Mouse (Mus musculus): ENCODE data around the gene Dgkh. TPM values are rescaled to one million over a fixed set of nuclear protein-coding genes. Genes with fewer than 3 reads are reported as not detected.

The Dgkh gene
- polyA plus RNA-seq, 1 experiment from 2014 or later = 2.2 TPM

DNA sequence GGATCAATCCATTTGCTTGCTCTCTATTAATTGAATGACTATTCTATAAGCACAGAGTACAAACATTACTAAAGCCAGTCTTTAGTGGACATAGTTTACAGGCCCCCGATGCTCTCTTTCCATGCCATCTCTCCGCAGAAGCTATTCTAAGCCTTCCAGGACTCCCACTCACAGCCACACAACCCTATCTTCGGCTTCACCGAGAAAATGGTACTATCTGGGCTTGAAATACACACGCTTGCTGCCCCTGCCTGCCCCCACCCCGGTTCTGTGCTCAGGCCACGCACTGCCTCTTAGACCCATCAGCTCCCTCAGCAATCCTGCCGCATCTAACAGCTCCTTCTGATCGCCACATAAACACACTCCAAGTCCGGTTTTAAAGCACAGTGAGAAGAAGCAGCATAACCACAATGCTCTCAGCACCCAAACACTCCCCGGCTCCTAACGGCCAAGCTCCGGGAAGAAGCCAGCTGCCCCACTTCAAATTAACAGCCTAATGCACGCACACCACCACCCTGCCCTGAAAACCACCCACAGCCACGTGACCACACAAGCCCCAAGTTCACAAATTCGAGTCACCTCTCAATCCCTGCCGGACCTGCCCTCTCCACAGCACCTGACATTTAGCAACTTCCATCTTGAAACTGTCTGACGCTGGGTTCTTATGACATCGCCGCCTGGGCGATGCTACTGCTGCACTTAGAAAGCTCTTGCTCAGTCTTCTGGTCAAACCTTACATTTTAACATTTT, 82.9 kb downstream of the Dgkh start:
- H3K36me3 ChIP-seq = no peaks in the 10 kb centered on the region
- no peak overlapping the region for H3K4me3 ChIP-seq
- WGBS = 66% methylated on average over 21 of the region's 21 CpGs
- H3K9me3 ChIP-seq = no peaks in the 10 kb centered on the region
- no peak overlapping the region for H3K4me2 ChIP-seq
- ATAC-seq (ENCODE audit: borderline replicate concordance, extremely low read depth, low FRiP score, low TSS enrichment) = no peak
- peaks cover 3% of the 10 kb centered on the region; the same call in 1 of the 2 replicates for H3K4me1 ChIP-seq
- H3K9ac ChIP-seq = no peak overlapping the region
- no peak overlapping the region for H3K27ac ChIP-seq
- H3K27me3 ChIP-seq = no peaks in the 10 kb centered on the region

DNA sequence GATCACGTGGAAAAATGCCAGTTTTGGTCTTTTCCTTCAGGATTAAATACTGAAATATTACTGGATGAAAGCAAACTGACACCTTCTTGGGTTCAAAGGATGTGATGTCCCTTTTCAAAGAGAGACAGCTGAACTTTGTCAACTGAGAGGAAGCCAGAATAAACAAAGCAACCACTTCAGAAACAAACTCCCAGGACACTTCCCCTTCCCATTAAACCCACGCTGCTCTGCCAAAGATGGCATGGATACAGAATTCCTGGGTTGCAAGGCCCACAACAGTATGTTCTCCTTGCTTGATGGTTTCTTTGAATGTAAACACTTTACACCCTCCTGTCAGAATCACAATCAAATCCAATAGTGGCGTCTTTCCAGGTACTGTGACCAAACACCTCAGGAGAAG, 87.0 kb downstream of the Dgkh start:
- H3K36me3 ChIP-seq = no peaks in the 10 kb centered on the region
- no peaks in the 10 kb centered on the region for H3K9me3 ChIP-seq
- ATAC-seq (ENCODE audit: borderline replicate concordance, extremely low read depth, low FRiP score, low TSS enrichment) = no peak
- no peaks in the 10 kb centered on the region; the same call in 1 of the 2 replicates for H3K4me1 ChIP-seq
- no peak overlapping the region for H3K9ac ChIP-seq
- no peak overlapping the region for H3K4me2 ChIP-seq
- WGBS = 36% methylated on average over 3 of the region's 3 CpGs
- H3K4me3 ChIP-seq = no peak overlapping the region
- H3K27me3 ChIP-seq = no peaks in the 10 kb centered on the region
- no peak overlapping the region for H3K27ac ChIP-seq

DNA sequence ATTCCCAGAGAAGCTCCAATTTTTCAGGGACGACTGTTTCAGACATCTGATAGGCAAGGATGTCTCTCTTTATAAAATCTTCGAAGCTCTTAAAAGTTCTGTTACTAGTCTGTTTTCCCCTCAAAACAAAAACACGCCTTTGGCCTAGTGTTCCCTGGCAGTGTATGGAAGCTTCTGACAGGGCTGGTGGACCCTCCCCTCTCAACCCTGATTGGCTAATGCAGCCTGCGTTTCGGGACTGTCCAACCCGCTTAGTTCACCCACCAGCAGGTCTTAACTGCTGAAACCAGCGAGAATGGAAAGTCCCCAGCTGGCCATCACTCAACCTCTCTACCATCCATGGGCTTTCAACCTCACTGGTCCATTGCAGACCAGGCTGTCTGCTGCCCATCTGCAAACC, 91.3 kb downstream of the Dgkh start:
- H3K9me3 ChIP-seq = no peaks in the 10 kb centered on the region
- no peak overlapping the region for H3K4me2 ChIP-seq
- no peak for ATAC-seq (ENCODE audit: borderline replicate concordance, extremely low read depth, low FRiP score, low TSS enrichment)
- H3K36me3 ChIP-seq = no peaks in the 10 kb centered on the region
- no peaks in the 10 kb centered on the region for H3K27me3 ChIP-seq
- no peak overlapping the region for H3K9ac ChIP-seq
- no peak overlapping the region for H3K27ac ChIP-seq
- H3K4me1 ChIP-seq = no peaks in the 10 kb centered on the region
- no peak overlapping the region for H3K4me3 ChIP-seq
- 49% methylated on average over 7 of the region's 7 CpGs for WGBS

DNA sequence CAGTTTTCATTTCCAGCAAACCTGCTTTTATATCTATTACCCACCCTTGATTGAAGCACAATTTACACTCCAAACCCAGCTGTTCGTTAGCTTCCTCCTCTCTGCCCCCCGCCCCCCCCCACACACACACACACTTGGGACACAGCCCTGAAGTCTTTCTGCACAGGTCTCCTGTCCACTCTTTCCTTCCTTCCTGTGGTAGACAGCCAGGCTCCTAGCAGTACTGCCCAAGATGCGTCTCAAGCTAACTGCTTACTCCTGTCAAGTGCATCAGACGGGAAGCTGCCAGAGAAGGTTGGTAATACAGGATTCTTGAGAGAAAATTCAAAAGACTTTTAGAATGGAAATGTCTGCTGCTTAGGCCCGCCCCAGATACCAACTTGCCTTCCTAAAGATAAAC, 92.9 kb downstream of the Dgkh start:
- ATAC-seq (ENCODE audit: borderline replicate concordance, extremely low read depth, low FRiP score, low TSS enrichment) = no peak
- 48% methylated on average over 5 of the region's 5 CpGs for WGBS
- Histone ChIP-seq H3K4me2 (no peak overlapping the region), H3K36me3 (no peaks in the 10 kb centered on the region), H3K4me3 (no peak overlapping the region), H3K4me1 (no peaks in the 10 kb centered on the region), H3K9me3 (no peaks in the 10 kb centered on the region), H3K9ac (no peak overlapping the region), H3K27me3 (no peaks in the 10 kb centered on the region), H3K27ac (no peak overlapping the region)

DNA sequence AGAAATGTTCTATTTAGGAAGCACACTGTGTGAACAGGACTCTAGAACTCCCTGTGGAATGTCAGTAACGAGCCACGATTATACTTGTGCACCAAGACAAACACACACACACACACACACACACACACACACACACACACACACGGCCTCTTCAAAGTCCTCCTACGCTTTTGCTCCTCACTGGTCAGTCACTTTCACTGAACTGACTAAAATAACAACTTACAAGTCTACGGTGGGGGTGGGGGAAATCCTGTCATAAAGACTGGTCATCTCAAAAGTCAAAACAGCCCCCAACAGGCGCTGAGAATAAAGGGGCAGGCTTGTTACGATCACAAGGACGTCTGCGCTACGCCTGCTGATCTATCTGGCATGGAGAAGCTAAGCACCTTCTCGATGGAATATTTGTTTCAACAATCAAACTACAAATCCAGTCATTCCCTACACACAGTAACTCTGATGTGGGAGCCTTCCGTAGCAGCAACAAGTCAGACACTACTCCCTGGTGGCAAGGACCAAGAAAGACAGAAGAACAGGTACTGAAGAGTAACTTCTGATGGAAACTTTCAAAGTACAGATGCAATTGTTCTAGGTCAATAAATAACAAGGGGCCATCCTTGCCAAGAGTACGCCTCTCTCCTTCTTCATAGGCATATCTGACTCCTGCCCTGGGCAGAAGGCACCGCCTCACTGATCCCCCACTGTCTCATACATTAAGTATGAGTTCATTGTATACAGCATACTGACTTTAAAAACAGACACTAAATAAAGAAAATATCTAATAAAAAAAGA, 96.8 kb downstream of the Dgkh start:
- no peak for ATAC-seq (ENCODE audit: borderline replicate concordance, extremely low read depth, low FRiP score, low TSS enrichment)
- WGBS = 66% methylated on average over 14 of the region's 14 CpGs
- Histone ChIP-seq H3K27me3 (no peaks in the 10 kb centered on the region), H3K4me2 (no peak overlapping the region), H3K9ac (no peak overlapping the region), H3K9me3 (no peaks in the 10 kb centered on the region), H3K4me1 (no peaks in the 10 kb centered on the region), H3K4me3 (no peak overlapping the region), H3K27ac (no peak overlapping the region), H3K36me3 (no peaks in the 10 kb centered on the region)

DNA sequence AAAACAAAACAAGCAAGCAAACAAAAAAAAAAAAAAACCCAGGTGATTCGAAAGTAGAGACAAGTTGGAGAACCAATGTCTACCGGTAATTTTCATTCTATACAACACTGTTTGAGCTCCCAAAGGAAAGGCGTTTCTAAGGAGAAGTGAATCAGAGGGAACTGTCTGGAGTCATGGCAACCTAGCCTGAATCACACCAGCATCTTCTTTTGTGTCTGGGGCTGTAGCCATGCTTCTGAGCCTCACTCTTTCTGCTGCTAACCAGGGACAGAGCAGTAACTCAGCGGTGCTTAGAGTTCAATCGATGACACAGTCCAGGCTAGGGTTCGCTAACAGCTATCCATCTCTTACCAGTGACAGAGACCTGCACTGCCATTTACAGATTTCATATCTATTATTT, 99.8 kb downstream of the Dgkh start:
- Histone ChIP-seq H3K27ac (no peak overlapping the region), H3K4me3 (no peak overlapping the region), H3K4me1 (no peaks in the 10 kb centered on the region), H3K36me3 (no peaks in the 10 kb centered on the region), H3K27me3 (no peaks in the 10 kb centered on the region), H3K9me3 (no peaks in the 10 kb centered on the region), H3K9ac (no peak overlapping the region), H3K4me2 (no peak overlapping the region)
- 93% methylated on average over 6 of the region's 6 CpGs for WGBS
- no peak for ATAC-seq (ENCODE audit: borderline replicate concordance, extremely low read depth, low FRiP score, low TSS enrichment)

DNA sequence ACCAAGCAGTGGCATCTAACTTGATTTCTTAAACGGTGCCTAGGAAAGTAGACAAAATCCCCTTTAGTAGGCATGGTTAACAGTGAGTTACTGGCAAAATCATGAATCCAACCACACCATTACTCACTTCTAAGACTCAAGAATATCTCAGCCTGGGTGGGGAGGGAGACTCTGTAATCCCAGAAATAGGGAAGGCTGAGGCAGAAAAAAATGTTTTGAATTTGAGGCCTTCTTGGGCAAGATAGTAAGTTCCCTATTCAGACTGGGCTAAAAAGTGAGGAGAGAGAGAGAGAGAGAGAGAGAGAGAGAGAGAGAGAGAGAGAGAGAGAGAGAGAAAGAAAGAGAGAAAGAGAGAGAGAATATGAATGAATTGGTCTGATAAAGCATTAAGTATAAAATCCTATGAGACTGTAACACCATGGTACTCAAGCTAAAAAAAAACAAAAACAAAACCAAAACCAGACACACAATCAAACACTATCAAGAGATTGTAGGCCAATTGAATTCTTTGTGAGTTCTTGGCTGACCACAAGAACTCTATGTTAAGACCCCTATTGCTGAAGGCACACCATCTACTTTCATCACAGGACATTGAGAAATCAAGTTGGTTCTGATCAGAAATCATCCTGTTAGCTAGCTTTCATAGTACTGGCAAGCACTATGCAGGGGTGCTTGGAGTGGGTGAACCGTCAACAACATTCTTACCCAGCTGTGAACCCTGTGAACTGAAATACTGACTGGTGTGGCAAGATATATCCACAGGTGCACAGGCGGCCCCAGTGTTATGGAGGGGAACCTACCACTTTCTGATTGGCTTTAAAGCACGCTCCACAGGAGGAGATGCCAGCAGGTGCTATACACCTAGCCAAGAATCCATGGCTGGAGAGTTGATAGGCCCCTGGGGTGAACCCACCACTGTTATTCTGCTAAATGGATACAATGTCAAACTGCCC, 101.4 kb downstream of the Dgkh start:
- H3K4me3 ChIP-seq = no peak overlapping the region
- H3K9me3 ChIP-seq = no peaks in the 10 kb centered on the region
- ATAC-seq (ENCODE audit: borderline replicate concordance, extremely low read depth, low FRiP score, low TSS enrichment) = no peak
- H3K36me3 ChIP-seq = no peaks in the 10 kb centered on the region
- H3K27ac ChIP-seq = no peak overlapping the region
- no peak overlapping the region for H3K4me2 ChIP-seq
- WGBS = 84% methylated on average over 4 of the region's 4 CpGs
- H3K4me1 ChIP-seq = no peaks in the 10 kb centered on the region
- no peak overlapping the region for H3K9ac ChIP-seq
- H3K27me3 ChIP-seq = no peaks in the 10 kb centered on the region

DNA sequence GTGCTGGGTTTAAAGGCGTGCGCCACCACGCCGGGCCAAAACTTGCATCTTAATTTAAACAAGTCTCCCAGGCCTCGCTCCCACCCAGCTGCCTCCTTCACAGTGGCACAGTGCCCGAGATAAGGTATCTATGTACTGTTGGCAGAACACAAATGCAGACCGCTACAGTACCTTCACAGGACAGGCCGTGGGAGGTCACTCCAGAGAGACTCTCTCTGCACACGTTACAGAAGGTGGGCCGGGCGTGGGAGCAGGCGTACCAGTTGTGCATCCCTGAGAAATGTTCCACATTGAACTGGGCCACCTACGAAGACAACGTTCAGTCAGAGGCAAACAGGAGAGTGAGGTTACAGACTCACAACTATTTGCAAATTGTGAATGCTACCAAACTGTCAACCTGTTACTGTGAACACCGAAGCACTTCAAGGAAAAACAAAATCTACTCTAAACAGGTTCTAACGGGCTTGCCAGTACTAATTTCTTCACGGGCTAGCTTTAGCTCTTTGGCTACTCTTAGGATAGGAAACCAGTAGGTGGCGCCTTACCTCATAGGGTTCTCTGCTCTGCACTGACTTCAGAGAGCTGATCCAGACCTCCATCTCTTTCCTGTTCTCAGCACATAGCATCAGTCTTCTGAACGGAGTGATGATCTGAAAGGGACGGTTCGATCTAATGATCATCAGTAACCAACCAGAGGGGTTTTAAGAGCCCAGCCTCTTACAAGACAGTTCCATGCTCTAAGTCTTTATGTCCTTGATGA, 104.9 kb downstream of the Dgkh start:
- Histone ChIP-seq H3K9ac (no peak overlapping the region), H3K4me3 (no peak overlapping the region), H3K36me3 (0 out of 2 replicates have a peak, but pooled peaks cover 7% of the 10 kb centered on the region), H3K4me1 (no peaks in the 10 kb centered on the region), H3K4me2 (no peak overlapping the region), H3K9me3 (no peaks in the 10 kb centered on the region), H3K27me3 (no peaks in the 10 kb centered on the region), H3K27ac (no peak overlapping the region)
- no peak for ATAC-seq (ENCODE audit: borderline replicate concordance, extremely low read depth, low FRiP score, low TSS enrichment)
- 83% methylated on average over 21 of the region's 21 CpGs for WGBS

DNA sequence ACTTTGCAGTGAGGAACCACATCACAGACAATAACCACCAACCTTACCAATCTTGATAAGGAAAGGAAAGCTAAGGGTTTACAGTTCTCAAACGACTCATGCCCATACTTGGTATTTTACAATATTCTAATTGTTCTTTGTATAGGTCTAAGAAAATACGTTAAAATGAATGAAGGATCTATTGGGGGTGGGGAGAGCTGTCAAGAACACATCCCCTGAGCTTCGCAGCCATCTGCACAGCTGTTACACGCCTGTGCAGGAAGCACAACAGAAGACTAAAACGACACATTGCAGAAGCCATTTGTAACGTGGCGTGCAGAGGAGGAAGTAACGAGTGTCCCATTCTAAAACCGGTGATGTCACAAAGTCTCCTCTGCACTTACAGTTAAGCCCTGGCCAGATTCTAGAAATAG, 113.7 kb downstream of the Dgkh start:
- H3K9me3 ChIP-seq = no peaks in the 10 kb centered on the region
- no peak overlapping the region for H3K27ac ChIP-seq
- WGBS = 61% methylated on average over 9 of the region's 9 CpGs
- H3K4me3 ChIP-seq = no peak overlapping the region
- no peaks in the 10 kb centered on the region for H3K27me3 ChIP-seq
- H3K9ac ChIP-seq = no peak overlapping the region
- ATAC-seq (ENCODE audit: borderline replicate concordance, extremely low read depth, low FRiP score, low TSS enrichment) = no peak
- H3K4me2 ChIP-seq = no peak overlapping the region
- no peaks in the 10 kb centered on the region for H3K4me1 ChIP-seq
- peaks cover 9% of the 10 kb centered on the region; the same call in 1 of the 2 replicates for H3K36me3 ChIP-seq

DNA sequence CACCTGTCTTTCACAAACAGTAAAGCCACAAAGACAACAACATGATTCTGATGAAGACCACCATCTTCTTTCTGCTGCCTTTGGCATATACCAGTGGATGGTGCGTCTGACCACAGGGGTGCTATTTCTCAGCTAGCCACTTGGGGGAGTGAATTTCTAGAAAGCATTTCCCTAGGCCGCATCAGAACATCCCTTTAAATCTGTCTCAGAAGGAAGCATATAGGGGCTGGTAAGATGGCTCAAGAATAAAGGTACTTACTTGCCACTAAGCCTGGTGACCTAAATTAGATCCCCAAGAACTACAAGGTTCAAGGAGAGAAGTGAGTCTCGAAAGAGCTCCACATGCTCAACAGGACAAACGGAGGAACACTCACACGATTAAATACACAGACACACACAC, 119.0 kb downstream of the Dgkh start:
- Histone ChIP-seq H3K27me3 (no peaks in the 10 kb centered on the region), H3K9ac (no peak overlapping the region), H3K27ac (no peak overlapping the region), H3K4me2 (no peak overlapping the region), H3K36me3 (no peaks in the 10 kb centered on the region), H3K4me1 (no peaks in the 10 kb centered on the region), H3K4me3 (no peak overlapping the region), H3K9me3 (no peaks in the 10 kb centered on the region)
- ATAC-seq (ENCODE audit: borderline replicate concordance, extremely low read depth, low FRiP score, low TSS enrichment) = no peak
- WGBS = 67% methylated on average over 5 of the region's 5 CpGs

DNA sequence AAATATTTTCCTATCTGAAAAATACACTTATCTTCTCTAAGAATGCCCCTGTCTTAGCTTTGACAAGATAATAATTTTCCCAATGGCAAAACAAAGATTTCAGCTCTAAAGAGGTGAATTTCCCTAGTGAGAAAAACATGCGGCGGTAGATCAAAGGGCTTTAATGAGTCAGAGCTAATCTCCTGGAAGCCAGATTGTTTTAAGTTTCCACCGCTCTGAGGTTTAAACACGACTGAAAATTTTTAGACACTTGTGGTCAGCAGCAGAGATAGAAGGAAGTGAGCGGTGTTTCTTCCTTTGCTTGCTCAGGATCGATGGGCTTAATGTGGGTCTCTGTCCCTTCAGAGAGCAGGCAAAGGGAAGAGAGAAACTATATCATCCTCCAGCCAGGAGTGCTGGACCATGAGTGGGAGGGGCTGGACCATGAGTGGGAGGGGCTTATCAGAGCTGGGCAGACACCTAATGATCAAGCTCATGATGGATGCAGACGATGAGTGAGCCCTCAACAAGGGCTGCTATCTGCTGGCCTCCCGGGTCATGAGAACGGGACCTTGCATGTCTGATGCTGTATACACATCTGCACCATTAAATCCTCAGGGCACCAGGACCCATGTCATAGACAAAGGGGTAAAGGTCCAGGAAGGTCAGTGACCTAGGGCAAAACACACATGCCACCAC, 120.3 kb downstream of the Dgkh start:
- no peak for ATAC-seq (ENCODE audit: borderline replicate concordance, extremely low read depth, low FRiP score, low TSS enrichment)
- Histone ChIP-seq H3K9ac (no peak overlapping the region), H3K4me1 (no peaks in the 10 kb centered on the region), H3K4me3 (no peak overlapping the region), H3K9me3 (no peaks in the 10 kb centered on the region), H3K27ac (no peak overlapping the region), H3K27me3 (no peaks in the 10 kb centered on the region), H3K36me3 (no peaks in the 10 kb centered on the region), H3K4me2 (no peak overlapping the region)
- 50% methylated on average over 9 of the region's 9 CpGs for WGBS

All from lung, embryonic 15.5 days (tissue).